ENCODE assay signal across 21 mouse cellular contexts in genomic region chr5:25628504-25628903, GRCm38 (mm10).
DNase-seq lines count a peak whose midpoint lies in the region; ATAC-seq lines count a peak whose summit lies in the region.
"Had no signal": no experiment of that assay in that cellular context is flagged by ENCODE, and none has a peak within 500 bp of the region (broad histone marks: within the 10 kb centered on the region; RNA-seq: fewer than 3 reads in every experiment).

No protein-coding gene starts in this region.

- ATAC-seq in cerebellum, adult (ENCODE audit: insufficient number of reproducible peaks, low FRiP score, low TSS enrichment): peak; percentile 69
- ATAC-seq in midbrain, embryonic 11.5 days (ENCODE audit: low FRiP score): no peak
- no peak for ATAC-seq in neural tube, embryonic 15.5 days (ENCODE audit: low FRiP score)
- ATAC-seq: activated CD4-positive, CD25-positive, alpha-beta regulatory T cell, adult 4 months; forebrain, embryonic 13.5 days; forebrain, embryonic 16.5 days; hindbrain, embryonic 16.5 days; intestine, embryonic 15.5 days had no signal

- DNase-seq in cerebellum, adult 8-10 months: no peak
- DNase-seq in midbrain, embryonic 11.5 days (ENCODE audit: low spot score, missing footprints): peak; percentile 19
- DNase-seq in midbrain, embryonic 10.5 days (ENCODE audit: low spot score): no peak
- DNase-seq in cerebellum, postnatal 14 days: peak; percentile 64 to 72
- no peak for DNase-seq in layer of hippocampus, adult 9-11 months
- no peak for DNase-seq in lung, postnatal 14 days
- DNase-seq: adrenal gland, adult 8-10 months; adrenal gland, postnatal 25 days; gastrocnemius, postnatal 10 days; heart, adult 11 months; kidney, adult 11 months had no signal

- no peaks in the 10 kb centered on the region for H3K9me3 ChIP-seq in midbrain, embryonic 11.5 days (ENCODE audit: control insufficient read depth, low read length)
- H3K9me3 ChIP-seq in midbrain, embryonic 10.5 days (replicated peaks): peaks cover 7% of the 10 kb centered on the region; the same call in 1 of the 2 replicates
- no peaks in the 10 kb centered on the region for H3K9me3 ChIP-seq in neural tube, embryonic 15.5 days (replicated peaks)
- H3K9me3 ChIP-seq: forebrain, embryonic 13.5 days; hindbrain, embryonic 13.5 days; intestine, embryonic 15.5 days had no signal

- no peaks in the 10 kb centered on the region for H3K36me3 ChIP-seq in midbrain, embryonic 11.5 days (ENCODE audit: control insufficient read depth, insufficient read depth, low read length)
- H3K36me3 ChIP-seq in midbrain, embryonic 10.5 days: no peaks in the 10 kb centered on the region
- H3K36me3 ChIP-seq in neural tube, embryonic 15.5 days: no peaks in the 10 kb centered on the region
- H3K36me3 ChIP-seq: forebrain, embryonic 10.5 days; hindbrain, embryonic 13.5 days; intestine, embryonic 15.5 days had no signal

- no peaks in the 10 kb centered on the region for H3K4me1 ChIP-seq in midbrain, embryonic 11.5 days (ENCODE audit: control insufficient read depth, insufficient read depth, low read length)
- H3K4me1 ChIP-seq in midbrain, embryonic 10.5 days: peaks cover 4% of the 10 kb centered on the region; the same call in 1 of the 2 replicates
- H3K4me1 ChIP-seq in neural tube, embryonic 15.5 days: no peaks in the 10 kb centered on the region
- H3K4me1 ChIP-seq: forebrain, embryonic 10.5 days; hindbrain, embryonic 13.5 days; intestine, embryonic 15.5 days had no signal

- H3K27ac ChIP-seq in midbrain, embryonic 11.5 days (ENCODE audit: low read depth, low read length): no peak overlapping the region
- H3K27ac ChIP-seq in midbrain, embryonic 10.5 days (replicated peaks): no peak overlapping the region
- H3K27ac ChIP-seq in neural tube, embryonic 15.5 days (replicated peaks): no peak overlapping the region
- H3K27ac ChIP-seq: forebrain, embryonic 10.5 days; forebrain, embryonic 13.5 days; hindbrain, embryonic 13.5 days; intestine, embryonic 15.5 days had no signal

- H3K4me2 ChIP-seq in midbrain, embryonic 11.5 days: no peak overlapping the region
- H3K4me2 ChIP-seq in neural tube, embryonic 15.5 days: no peak overlapping the region
- H3K4me2 ChIP-seq: forebrain, embryonic 13.5 days; heart, embryonic 11.5 days; hindbrain, embryonic 13.5 days; intestine, embryonic 15.5 days had no signal

- no peak overlapping the region for H3K9ac ChIP-seq in midbrain, embryonic 11.5 days (ENCODE audit: low read length)
- H3K9ac ChIP-seq in neural tube, embryonic 15.5 days (replicated peaks): no peak overlapping the region
- H3K9ac ChIP-seq: forebrain, embryonic 13.5 days; hindbrain, embryonic 13.5 days; intestine, embryonic 15.5 days had no signal

- H3K27me3 ChIP-seq in midbrain, embryonic 11.5 days (ENCODE audit: control insufficient read depth, insufficient read depth, low read length): no peaks in the 10 kb centered on the region
- H3K27me3 ChIP-seq in midbrain, embryonic 10.5 days (ENCODE audit: low read depth, poor library complexity, severe bottlenecking): no peaks in the 10 kb centered on the region
- no peaks in the 10 kb centered on the region for H3K27me3 ChIP-seq in neural tube, embryonic 15.5 days (replicated peaks)
- H3K27me3 ChIP-seq: forebrain, embryonic 13.5 days; hindbrain, embryonic 13.5 days; intestine, embryonic 15.5 days had no signal

- whole genome bisulfite sequencing in midbrain, embryonic 11.5 days: 89% methylated on average over 5 of the region's 5 CpGs
- WGBS in midbrain, embryonic 10.5 days: 88% methylated on average over 5 of the region's 5 CpGs
- WGBS in neural tube, embryonic 15.5 days: 93% methylated on average over 5 of the region's 5 CpGs

- H3K4me3 ChIP-seq in midbrain, embryonic 11.5 days (ENCODE audit: low read depth, low read length): no peak overlapping the region
- no peak overlapping the region for H3K4me3 ChIP-seq in midbrain, embryonic 10.5 days
- no peak overlapping the region for H3K4me3 ChIP-seq in neural tube, embryonic 15.5 days (replicated peaks)
- H3K4me3 ChIP-seq: forebrain, embryonic 10.5 days; forebrain, embryonic 13.5 days; hindbrain, embryonic 13.5 days; intestine, embryonic 15.5 days had no signal

Comparison
In these comparisons a context has a peak if more than half of its experiments do, and no peak if none do; other contexts are left out.
1. DNase-seq: peak in midbrain, embryonic 11.5 days (single experiment) and cerebellum, postnatal 14 days (2 of 2); none in cerebellum, adult 8-10 months (single experiment), midbrain, embryonic 10.5 days (single experiment), layer of hippocampus, adult 9-11 months (single experiment) and lung, postnatal 14 days (single experiment).